Mouse (Mus musculus): ENCODE data around the gene Cacng7.

DNA sequence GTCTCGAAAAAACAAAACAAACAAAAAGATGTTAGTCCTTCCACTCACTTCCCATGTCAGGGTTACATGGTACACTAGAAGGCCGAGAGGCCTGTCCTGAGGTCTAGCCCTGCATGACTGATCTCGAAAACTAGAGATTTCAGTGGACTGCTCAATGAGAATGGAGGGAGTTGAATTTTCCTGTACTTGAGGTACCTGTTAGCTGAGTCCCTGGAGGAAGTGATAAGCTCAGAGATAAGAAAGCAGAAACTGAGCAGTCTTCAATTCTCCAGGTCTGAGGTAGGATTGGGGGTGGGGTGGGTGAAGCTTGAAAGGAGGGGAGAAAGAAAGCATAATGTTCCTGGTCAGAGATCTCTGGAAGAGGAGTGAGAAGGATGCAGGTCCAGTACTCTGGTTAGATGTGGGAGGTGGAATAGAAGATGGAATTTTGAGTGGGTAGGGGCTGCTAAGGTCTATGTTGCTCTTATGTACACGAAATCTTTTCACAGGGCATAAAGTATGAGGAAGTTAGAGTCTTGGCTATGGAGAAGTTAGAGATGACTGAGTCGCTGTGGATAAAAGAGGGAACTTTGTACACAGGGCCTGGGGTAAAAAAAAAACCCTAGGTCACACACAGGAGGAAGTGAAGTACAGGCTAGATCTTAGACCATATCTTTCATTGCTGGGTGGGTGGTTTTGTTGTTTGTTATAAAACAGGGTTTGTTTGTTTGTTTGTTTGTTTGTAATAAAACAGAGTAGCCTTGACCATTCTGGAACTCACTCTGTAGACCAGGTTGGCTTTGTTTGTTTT, 37.2 kb upstream of the Cacng7 start:
- TF ChIP-seq CTCF (IDR thresholded peaks at IDR 0.05; ENCODE audit: extremely low read depth, insufficient read depth, low read length) (no peak), POLR2A (IDR thresholded peaks at IDR 0.05; ENCODE audit: extremely low read depth, insufficient read depth, low read length) (no peak)

Data from cortical plate, adult 2 months (tissue).